Mouse (Mus musculus) brain, embryonic 14.5 days (tissue): Measurements from ENCODE around the gene Ccn1.

Source experiments
- CTCF ChIP-seq: fragments of 200-500 bp; IDR thresholded peaks from 2 replicates; pipeline ENCODE4 v1.5.1; 2012; ENCODE audit warnings: inconsistent platforms, mild to moderate bottlenecking, moderate library complexity, borderline replicate concordance; ENCODE audit not compliant: insufficient read depth, insufficient read length; ENCODE audit errors: extremely low read depth
- POLR2A ChIP-seq: fragments of 200-500 bp; IDR thresholded peaks from 2 replicates; pipeline ENCODE4 v1.6.1; 2012; ENCODE audit warnings: mild to moderate bottlenecking, inconsistent platforms, borderline replicate concordance; ENCODE audit not compliant: poor library complexity, insufficient read depth, insufficient read length, severe bottlenecking; ENCODE audit errors: extremely low read depth

DNA sequence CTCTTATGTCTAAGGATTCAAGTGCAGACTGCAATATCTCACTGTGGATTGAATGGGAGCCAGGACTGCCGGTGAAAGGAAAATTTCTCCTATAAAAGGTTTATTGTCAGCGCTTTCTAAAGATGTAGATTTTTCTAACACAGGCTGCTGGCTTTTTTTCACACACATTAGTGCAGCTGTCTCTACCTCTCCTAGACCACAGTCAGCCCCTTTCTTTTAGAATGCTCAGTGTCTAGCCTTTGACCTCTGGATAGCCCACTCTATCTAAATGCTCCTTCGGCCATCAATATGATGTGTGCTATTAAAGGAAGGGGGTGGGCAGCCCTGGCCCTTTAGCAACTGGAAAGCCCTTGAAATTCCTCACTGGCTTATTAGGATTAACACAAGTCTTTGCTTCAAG, 3.8 kb downstream of the Ccn1 start:
- TF ChIP-seq POLR2A = no peak
- no peak for TF ChIP-seq CTCF
